ENCODE assay signal across 10 mouse cellular contexts in the genomic region with DNA sequence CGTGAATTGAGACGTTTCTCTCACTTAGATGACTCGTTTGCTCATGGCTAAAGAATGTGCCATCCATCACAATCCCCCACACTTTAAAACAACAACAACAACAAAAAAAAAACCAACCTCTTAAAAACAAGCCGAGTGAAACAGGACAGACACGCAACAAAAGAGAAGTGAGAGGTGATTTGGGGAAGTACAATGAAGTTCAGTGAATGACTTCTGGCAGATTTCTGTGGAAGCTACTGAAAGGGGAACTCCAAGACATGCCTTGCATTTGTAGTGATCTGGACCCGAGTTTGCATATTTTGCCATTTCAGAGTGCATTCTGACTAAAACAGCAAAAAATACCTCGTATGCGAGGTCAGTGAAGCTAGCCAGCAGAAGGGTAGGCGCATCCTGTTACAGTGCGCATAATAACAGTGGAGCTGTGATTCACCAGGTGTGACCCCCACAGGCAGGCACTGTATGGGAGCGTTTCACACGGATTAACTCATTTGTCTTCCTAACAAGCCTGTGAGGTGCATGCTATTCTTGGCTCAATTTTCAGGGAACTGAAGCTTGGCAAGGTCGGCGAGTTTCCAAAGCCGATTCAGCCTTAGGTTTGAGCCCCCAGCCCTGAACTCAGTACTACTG. TPM values are rescaled to one million over a fixed set of nuclear protein-coding genes. Genes with fewer than 3 reads are reported as not detected.
DNase-seq lines count a peak whose midpoint lies in the region; ATAC-seq and TF ChIP-seq lines count a peak whose summit lies in the region.
"Had no signal": no experiment of that assay in that cellular context is flagged by ENCODE, and none has a peak within 500 bp of the region (broad histone marks: within the 10 kb centered on the region; RNA-seq: fewer than 3 reads in every experiment).

No protein-coding gene starts in this region.

- no peak for ATAC-seq in heart, postnatal 0 days (ENCODE audit: insufficient read depth, low read depth)

- H3K4me3 ChIP-seq in cerebellum, adult 2 months (replicated peaks; ENCODE audit: insufficient read depth, low read depth, low read length): no peak overlapping the region
- no peak overlapping the region for H3K4me3 ChIP-seq in heart, postnatal 0 days (ENCODE audit: low read depth, low read length)
- H3K4me3 ChIP-seq: limb, embryonic 12.5 days had no signal

- no peak for TF ChIP-seq EP300 in heart, postnatal 0 days (IDR thresholded peaks at IDR 0.05; ENCODE audit: low read depth)

- 9% methylated on average over 15 of the region's 15 CpGs for WGBS in cerebellum, adult 2 months
- 22% methylated on average over 15 of the region's 15 CpGs for WGBS in heart, postnatal 0 days

- H3K36me3 ChIP-seq in heart, postnatal 0 days (replicated peaks; ENCODE audit: control insufficient read depth, insufficient read depth, low read length): no peaks in the 10 kb centered on the region
- H3K36me3 ChIP-seq: limb, embryonic 12.5 days had no signal

- no peaks in the 10 kb centered on the region for H3K4me1 ChIP-seq in cerebellum, adult 2 months (ENCODE audit: control insufficient read depth, insufficient read depth, low read length)
- peaks cover 16% of the 10 kb centered on the region for H3K4me1 ChIP-seq in heart, postnatal 0 days (ENCODE audit: control insufficient read depth, insufficient read depth)

- H3K4me2 ChIP-seq in heart, postnatal 0 days (ENCODE audit: low read depth, low read length): peak overlapping the region; percentile 31; the same call in 1 of the 2 replicates
- H3K4me2 ChIP-seq: limb, embryonic 12.5 days had no signal

- H3K27ac ChIP-seq in cerebellum, adult 2 months (ENCODE audit: insufficient read depth, low read length): no peak overlapping the region
- H3K27ac ChIP-seq in heart, postnatal 0 days (ENCODE audit: low read depth): no peak overlapping the region
- H3K27ac ChIP-seq: limb, embryonic 12.5 days had no signal

- no peak for TF ChIP-seq CTCF in cerebellum, adult 2 months (IDR thresholded peaks at IDR 0.05; ENCODE audit: borderline replicate concordance, insufficient read depth, low read depth, low read length)
- no peak for TF ChIP-seq CTCF in heart, postnatal 0 days (IDR thresholded peaks at IDR 0.05; ENCODE audit: low read depth)

- no peak overlapping the region for H3K9ac ChIP-seq in heart, postnatal 0 days (replicated peaks; ENCODE audit: low read depth, low read length)
- H3K9ac ChIP-seq: limb, embryonic 12.5 days had no signal

- TF ChIP-seq POLR2A in cerebellum, adult 2 months (IDR thresholded peaks at IDR 0.05; ENCODE audit: borderline replicate concordance, insufficient read depth, low read length): no peak

- H3K27me3 ChIP-seq in cerebellum, adult 2 months (ENCODE audit: control insufficient read depth, insufficient read depth, low read length): no peaks in the 10 kb centered on the region
- no peaks in the 10 kb centered on the region for H3K27me3 ChIP-seq in heart, postnatal 0 days (ENCODE audit: control insufficient read depth, insufficient read depth, low read length)

- H3K9me3 ChIP-seq in heart, postnatal 0 days (replicated peaks; ENCODE audit: control insufficient read depth, low read length): no peaks in the 10 kb centered on the region
- H3K9me3 ChIP-seq: limb, embryonic 12.5 days had no signal

- DNase-seq in cerebellum, postnatal 10 days: peak; percentile 29 to 60
- no peak for DNase-seq in cerebellum, adult 2 months
- DNase-seq in layer of hippocampus, adult 9-11 months: peak; percentile 26
- no peak for DNase-seq in layer of hippocampus, adult 9-10 months (ENCODE audit: low spot score)
- no peak for DNase-seq in heart, postnatal 0 days (ENCODE audit: low spot score)
- DNase-seq in skeletal muscle tissue, adult 2 months (ENCODE audit: low read depth, low spot score): peak; percentile 38
- DNase-seq in embryo, embryonic 10.5 days (ENCODE audit: low spot score): no peak
- no peak for DNase-seq in gastrocnemius, postnatal 25 days
- DNase-seq: thymus, postnatal 36 days had no signal

RNA-seq across cellular contexts. Expression of a gene that starts 17.4 kb away (rescaled TPM):
- polyA plus RNA-seq in cerebellum, adult 2 months (2012; rRNA removed): 10.3 and 11.4 TPM in 2 replicates
- 7.0 and 12.4 TPM in 2 replicates for total RNA-seq in heart, postnatal 0 days (2014; rRNA removed; ENCODE audit: low replicate concordance)
- 6.8 and 6.9 TPM in 2 replicates for polyA plus RNA-seq in heart, postnatal 0 days (2015; fragmentation: Nextera tagmentation; extraction: Ambion mirVana)
- total RNA-seq in gastrocnemius, postnatal 25 days (2021): 1 to 10 TPM; 8.0 to 9.1 TPM

Comparison
In these comparisons a context has a peak if more than half of its experiments do, and no peak if none do; other contexts are left out.
1. DNase-seq: peak in cerebellum, postnatal 10 days (2 of 2), layer of hippocampus, adult 9-11 months (single experiment) and skeletal muscle tissue, adult 2 months (single experiment); none in cerebellum, adult 2 months (0 of 2), layer of hippocampus, adult 9-10 months (single experiment), heart, postnatal 0 days (single experiment), embryo, embryonic 10.5 days (single experiment) and gastrocnemius, postnatal 25 days (single experiment).